Mouse (Mus musculus) heart, adult 18-20 months (tissue): Measurements from ENCODE around the gene Gins1. TPM values are rescaled to one million over a fixed set of nuclear protein-coding genes. Genes with fewer than 3 reads are reported as not detected.
"Not testable (repeated sequence)": the region's sequence is repeated elsewhere in the genome, so short reads cannot be mapped to it uniquely, and the experiment has no call there.

Experiments
- DNase-seq, 2 experiments: peaks; one replicate each; pipeline ENCODE4 v3.0.0; 2021 to 2022; ENCODE audit warnings: mixed read lengths in 1 of 2
- total RNA-seq, 2 experiments: library from RNA; stranded (reverse); gene quantifications; 2 replicates each; pipeline ENCODE4 v1.2.3; 2021

Gins1 gene
- total RNA-seq, 2 experiments from 2014 or later: 2.7 to 3.3 TPM

- DNase-seq: no peak
Observed at GRCm38 (mm10) chr2:150910295-150910881, 5.2 kb downstream of the Gins1 start.

- DNase-seq: no peak
Observed at GRCm38 (mm10) chr2:150914781-150915515, 9.7 kb downstream of the Gins1 start.

DNA sequence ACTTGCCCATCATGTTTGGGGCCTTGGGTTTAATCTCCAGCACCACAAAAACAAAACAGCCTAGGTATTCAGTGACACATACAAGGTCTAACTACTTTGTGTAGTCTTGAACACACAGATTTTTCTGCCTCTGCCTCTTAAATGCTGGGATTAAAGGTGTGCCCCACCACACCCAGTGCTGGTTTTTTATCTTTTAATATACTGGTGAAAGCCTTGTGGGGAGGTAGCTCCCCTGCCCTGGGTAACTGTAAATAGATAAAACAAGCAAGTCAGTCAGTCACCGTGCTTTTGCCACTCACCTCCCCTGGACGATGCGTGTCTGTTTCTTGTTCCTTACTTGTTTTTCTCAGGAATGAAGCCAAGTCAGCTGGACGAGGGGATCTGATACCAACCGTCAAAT lies 10.6 kb downstream of the Gins1 start:
- no peak for DNase-seq

GRCm38 (mm10) chr2:150918720-150919119 lies 13.5 kb downstream of the Gins1 start:
- no peak for DNase-seq

DNA sequence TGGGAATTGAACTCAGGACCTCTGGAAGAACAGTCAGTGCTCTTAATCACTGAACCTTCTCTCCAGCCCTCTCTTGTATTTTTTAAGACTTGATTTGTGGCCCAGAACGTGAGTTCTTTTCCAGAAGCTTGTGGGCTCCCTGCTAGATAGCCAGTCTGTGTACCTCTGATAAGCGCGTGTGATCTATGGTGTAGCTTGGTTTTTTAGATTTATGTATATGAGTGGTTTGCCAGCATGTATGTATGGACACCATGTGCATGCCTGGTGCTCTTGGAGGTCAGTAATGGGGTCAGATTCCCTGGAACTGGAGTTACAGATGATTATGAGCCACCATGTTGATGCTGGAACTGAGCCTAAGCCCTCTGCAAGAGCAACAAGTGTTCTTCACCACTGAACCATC lies 15.3 kb downstream of the Gins1 start:
- DNase-seq: no peak

GRCm38 (mm10) chr2:150921697-150922096 lies 16.5 kb downstream of the Gins1 start:
- DNase-seq: peak; percentile 22 to 58

DNA sequence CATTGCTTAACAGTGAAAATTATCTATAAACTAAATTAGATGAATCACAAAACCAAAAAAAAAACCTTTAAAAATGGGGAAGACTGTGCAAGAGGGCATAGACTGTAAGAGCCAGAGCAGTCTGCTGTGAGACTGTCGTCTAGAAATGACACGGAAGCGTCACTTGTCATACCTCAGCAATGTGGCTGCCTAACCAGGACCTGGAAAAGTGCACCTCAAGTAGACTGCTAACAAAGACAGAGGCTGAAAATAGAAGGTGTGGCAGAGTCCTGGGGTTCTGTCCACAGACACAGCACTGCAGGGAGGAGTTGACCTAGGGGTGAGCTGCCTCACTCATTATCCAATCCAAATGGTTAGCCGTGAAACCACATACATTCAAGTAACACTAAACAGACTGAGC lies 17.0 kb downstream of the Gins1 start:
- peak in 1 of 2 experiments; percentile 21 for DNase-seq

GRCm38 (mm10) chr2:150923026-150923425 lies 17.8 kb downstream of the Gins1 start:
- no peak for DNase-seq

- DNase-seq: no peak
Observed at GRCm38 (mm10) chr2:150923505-150923904, 18.3 kb downstream of the Gins1 start.

- no peak for DNase-seq
Observed at GRCm38 (mm10) chr2:150927038-150927720, 22.0 kb downstream of the Gins1 start.

GRCm38 (mm10) chr2:150929156-150929555 lies 24.0 kb downstream of the Gins1 start:
- no peak for DNase-seq

DNA sequence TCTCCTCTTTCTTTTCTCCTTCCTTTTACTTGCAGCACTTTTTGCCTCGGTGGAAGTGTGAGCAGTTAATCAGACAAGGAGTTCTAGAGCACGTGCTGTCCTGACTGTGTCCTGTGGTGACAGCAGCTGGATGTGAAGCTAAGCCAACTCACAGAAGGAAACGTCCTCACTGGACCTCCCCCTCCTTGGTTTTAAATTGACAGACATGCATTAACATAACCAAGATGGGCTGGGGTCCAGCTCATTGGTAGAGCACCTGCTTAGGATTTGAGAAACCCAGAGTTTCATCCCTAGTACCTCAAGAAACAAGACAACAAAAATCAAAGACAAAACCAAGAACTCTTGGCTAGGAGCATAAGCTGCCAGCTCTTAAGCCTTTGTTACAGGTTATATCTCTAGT lies 25.6 kb downstream of the Gins1 start:
- DNase-seq: no peak

DNA sequence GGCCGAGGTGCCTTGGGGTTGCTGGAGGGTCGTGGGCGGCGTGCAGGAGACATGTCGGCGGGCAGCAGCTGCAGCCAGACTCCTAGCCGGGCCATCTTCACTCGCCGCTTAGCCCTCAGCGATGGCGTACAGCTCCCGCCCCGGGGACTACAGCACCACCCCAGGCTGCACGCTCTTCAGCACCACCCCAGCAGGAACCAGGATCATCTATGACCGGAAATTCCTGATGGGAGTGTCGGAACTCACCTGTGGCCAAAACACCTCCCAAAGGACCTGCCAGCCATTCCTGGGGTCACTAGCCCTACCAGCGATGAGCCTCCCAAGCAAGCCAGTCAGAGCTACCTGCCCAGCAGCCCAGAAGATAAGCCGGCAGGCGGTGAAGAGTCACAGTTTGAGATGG lies 28.3 kb downstream of the Gins1 start:
- DNase-seq: no peak

GRCm38 (mm10) chr2:150934659-150935058 lies 29.5 kb downstream of the Gins1 start:
- no peak for DNase-seq

GRCm38 (mm10) chr2:150944017-150944416 lies 38.8 kb downstream of the Gins1 start:
- DNase-seq: no peak

DNA sequence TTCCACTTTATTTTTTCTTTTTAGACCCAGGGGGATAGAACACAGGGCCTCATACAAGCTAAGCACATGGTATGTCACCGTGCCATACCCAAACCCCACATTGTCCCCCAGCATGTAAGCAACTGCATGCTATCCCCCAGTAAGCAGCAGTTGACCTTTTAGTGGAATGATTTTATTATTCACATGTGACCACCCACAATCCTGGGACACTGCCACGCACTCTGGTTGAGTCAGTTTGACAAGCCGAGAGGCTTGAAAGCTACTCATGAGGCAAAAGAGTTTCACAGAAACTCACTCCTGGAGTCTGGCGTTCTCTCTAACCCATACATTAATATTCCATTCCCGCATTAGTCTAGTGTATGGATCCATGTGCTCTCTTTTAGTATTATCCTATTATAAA lies 42.1 kb downstream of the Gins1 start:
- DNase-seq: not testable (repeated sequence)

GRCm38 (mm10) chr2:150947880-150948611 lies 42.8 kb downstream of the Gins1 start:
- not testable (repeated sequence) for DNase-seq

DNA sequence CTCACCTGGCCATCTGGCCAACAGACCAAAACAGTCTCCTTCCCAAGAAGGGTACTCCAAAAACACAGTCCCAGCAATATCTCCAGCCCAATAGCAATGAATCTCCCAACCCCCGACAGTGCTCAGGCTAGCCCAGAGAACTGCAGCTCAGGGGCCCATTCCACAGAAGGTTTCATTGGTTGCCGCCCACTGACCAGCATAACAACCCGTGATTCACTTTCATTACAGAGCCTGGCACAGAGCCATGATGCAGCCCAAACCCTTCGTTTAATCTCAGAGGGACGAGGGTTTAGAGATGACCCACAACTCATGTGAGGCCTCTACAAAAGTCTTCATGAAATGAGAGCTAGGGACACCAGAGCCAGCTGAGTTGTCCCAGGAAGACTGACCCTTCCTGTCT lies 43.6 kb downstream of the Gins1 start:
- DNase-seq: no peak

- DNase-seq: no peak
Observed at GRCm38 (mm10) chr2:150949652-150950051, 44.5 kb downstream of the Gins1 start.

DNA sequence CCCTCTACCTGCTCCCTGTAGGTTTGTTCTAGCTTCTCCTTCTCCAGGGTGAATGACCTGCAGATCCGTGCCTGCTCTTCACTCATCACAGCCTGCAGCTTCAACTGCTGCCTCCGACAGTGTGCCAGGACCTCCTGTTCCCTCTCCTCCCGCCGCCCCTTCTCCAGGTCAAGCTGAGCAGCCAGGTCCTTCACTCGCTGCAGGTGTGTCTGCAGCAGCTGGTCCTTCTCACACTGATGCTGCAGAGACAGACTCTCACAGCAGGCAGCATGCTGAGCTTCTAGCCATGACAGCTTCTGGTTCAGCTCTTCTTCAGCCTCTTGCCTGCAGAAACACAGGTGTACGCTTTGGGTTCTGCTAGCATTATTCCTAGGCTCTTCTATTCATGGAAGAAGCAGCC lies 44.9 kb downstream of the Gins1 start:
- DNase-seq: no peak

- DNase-seq: no peak
Observed at GRCm38 (mm10) chr2:150951201-150951600, 46.0 kb downstream of the Gins1 start.

- no peak for DNase-seq
Observed at GRCm38 (mm10) chr2:150955859-150956258, 50.7 kb downstream of the Gins1 start.

DNA sequence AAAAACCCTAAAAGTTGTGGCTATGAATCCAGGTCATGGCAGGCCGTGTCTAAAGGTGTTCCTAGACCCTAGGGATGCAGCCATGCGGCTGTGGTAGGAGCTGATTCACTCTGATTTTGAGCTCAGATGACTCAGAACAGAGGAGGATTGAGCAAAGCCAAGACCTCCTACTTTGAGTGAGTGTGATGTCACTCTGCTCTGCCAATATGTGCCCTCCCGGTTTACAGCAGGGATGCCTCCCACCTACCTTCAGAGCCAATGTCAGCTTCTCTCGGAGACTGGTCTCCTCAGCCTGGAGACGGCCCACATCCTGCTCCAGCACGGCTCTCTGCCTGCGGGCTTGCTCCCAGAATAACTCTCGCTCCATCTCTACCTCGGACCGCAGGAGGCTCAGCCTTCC lies 54.3 kb downstream of the Gins1 start:
- DNase-seq: no peak
